ENCODE assay signal across 8 mouse cellular contexts in genomic region chr7:102266401-102267042, GRCm38 (mm10). TPM values are rescaled to one million over a fixed set of nuclear protein-coding genes. Genes with fewer than 3 reads are reported as not detected.
DNase-seq lines count a peak whose midpoint lies in the region; ATAC-seq and TF ChIP-seq lines count a peak whose summit lies in the region.

No protein-coding gene starts in this region.

- 41% methylated on average over 14 of the region's 14 CpGs for WGBS in embryonic facial prominence, embryonic 15.5 days
- WGBS in hindbrain, embryonic 13.5 days = 54% methylated on average over 14 of the region's 14 CpGs
- 5% methylated on average over 14 of the region's 14 CpGs for WGBS in spleen, adult 2 months

- peak overlapping the region; percentile 83 for H3K4me2 ChIP-seq in embryonic facial prominence, embryonic 15.5 days (replicated peaks)
- H3K4me2 ChIP-seq in hindbrain, embryonic 13.5 days = 0 out of 2 replicates have a peak overlapping the region, but pooled peaks have one; percentile 97

- H3K27me3 ChIP-seq in embryonic facial prominence, embryonic 15.5 days = no peaks in the 10 kb centered on the region
- H3K27me3 ChIP-seq in hindbrain, embryonic 13.5 days = peaks cover 13% of the 10 kb centered on the region
- H3K27me3 ChIP-seq in spleen, adult 2 months (ENCODE audit: control insufficient read depth, insufficient read depth, low read length) = no peaks in the 10 kb centered on the region

- no peak overlapping the region for H3K9ac ChIP-seq in embryonic facial prominence, embryonic 15.5 days
- no peak overlapping the region for H3K9ac ChIP-seq in hindbrain, embryonic 13.5 days

- H3K4me3 ChIP-seq in embryonic facial prominence, embryonic 15.5 days (replicated peaks) = peak overlapping the region; percentile 63
- H3K4me3 ChIP-seq in hindbrain, embryonic 13.5 days = no peak overlapping the region
- peak overlapping the region; percentile 95 for H3K4me3 ChIP-seq in spleen, adult 2 months (ENCODE audit: extremely low read depth, insufficient read depth, insufficient read length)

- no peaks in the 10 kb centered on the region for H3K36me3 ChIP-seq in embryonic facial prominence, embryonic 15.5 days
- no peaks in the 10 kb centered on the region for H3K36me3 ChIP-seq in hindbrain, embryonic 13.5 days
- no peaks in the 10 kb centered on the region for H3K36me3 ChIP-seq in spleen, adult 2 months (ENCODE audit: control insufficient read depth, insufficient read depth, low read length)

- TF ChIP-seq CTCF in spleen, adult 2 months (IDR thresholded peaks at IDR 0.05; ENCODE audit: extremely low read depth, insufficient read depth, insufficient read length, insufficient replicate concordance) = no peak

- peak; percentile 49 to 55 for DNase-seq in heart, adult 18-20 months
- no peak for DNase-seq in heart, postnatal 4 days
- peak; percentile 38 for DNase-seq in lung, postnatal 10 days
- peak; percentile 76 to 91 for DNase-seq in spleen, adult 2 months (ENCODE audit: low read depth in 1 of 2, low spot score in 2 of 2)
- no peak for DNase-seq in cerebellum, adult 11 months
- no peak for DNase-seq in frontal cortex, postnatal 36 days (ENCODE audit: low spot score in 2 of 2)

- TF ChIP-seq POLR2A in spleen, adult 2 months (IDR thresholded peaks at IDR 0.05; ENCODE audit: low read depth, low read length) = peak; percentile 36

- H3K27ac ChIP-seq in embryonic facial prominence, embryonic 15.5 days (replicated peaks) = peak overlapping the region; percentile 68; the same call in 1 of the 2 replicates
- H3K27ac ChIP-seq in hindbrain, embryonic 13.5 days = no peak overlapping the region
- H3K27ac ChIP-seq in spleen, adult 2 months (ENCODE audit: insufficient read depth, low read length) = peak overlapping the region; percentile 98

- H3K4me1 ChIP-seq in embryonic facial prominence, embryonic 15.5 days = peaks cover 21% of the 10 kb centered on the region
- H3K4me1 ChIP-seq in hindbrain, embryonic 13.5 days (replicated peaks) = peaks cover 17% of the 10 kb centered on the region
- peaks cover 7% of the 10 kb centered on the region for H3K4me1 ChIP-seq in spleen, adult 2 months (ENCODE audit: control insufficient read depth, insufficient read depth, insufficient read length)

- ATAC-seq in embryonic facial prominence, embryonic 15.5 days (ENCODE audit: insufficient number of reproducible peaks, low FRiP score, low TSS enrichment, low read depth) = no peak
- peak; percentile 46 for ATAC-seq in hindbrain, embryonic 13.5 days (ENCODE audit: low FRiP score)

- no peaks in the 10 kb centered on the region for H3K9me3 ChIP-seq in embryonic facial prominence, embryonic 15.5 days (replicated peaks)
- H3K9me3 ChIP-seq in hindbrain, embryonic 13.5 days = no peaks in the 10 kb centered on the region

RNA-seq across cellular contexts. Expression of gene Stim1, which starts 1.1 kb away (rescaled TPM):
- 10 to 100 TPM; 20.7 to 25.8 TPM for total RNA-seq in heart, adult 18-20 months (2021)
- total RNA-seq in heart, postnatal 4 days (2021) = 10 to 100 TPM; 23.9 to 24.0 TPM
- 39.9 and 42.1 TPM in 2 replicates for polyA plus RNA-seq in embryonic facial prominence, embryonic 15.5 days (2015; fragmentation: Nextera tagmentation; extraction: Ambion mirVana)
- 9.6 and 9.9 TPM in 2 replicates for polyA plus RNA-seq in hindbrain, embryonic 13.5 days (2015; fragmentation: Nextera tagmentation; extraction: Ambion mirVana)
- polyA plus RNA-seq in spleen, adult 2 months (2012; rRNA removed) = 49.3 and 57.8 TPM in 2 replicates

RNA-seq across cellular contexts. Expression of gene Rhog, which starts 10.7 kb away (rescaled TPM):
- total RNA-seq in heart, adult 18-20 months (2021) = 10 to 100 TPM; 19.6 to 26.9 TPM
- total RNA-seq in heart, postnatal 4 days (2021) = 10 to 100 TPM; 37.0 to 39.2 TPM
- polyA plus RNA-seq in embryonic facial prominence, embryonic 15.5 days (2015; fragmentation: Nextera tagmentation; extraction: Ambion mirVana) = 69.9 and 70.3 TPM in 2 replicates
- 19.1 and 21.0 TPM in 2 replicates for polyA plus RNA-seq in hindbrain, embryonic 13.5 days (2015; fragmentation: Nextera tagmentation; extraction: Ambion mirVana)
- 165 and 178 TPM in 2 replicates for polyA plus RNA-seq in spleen, adult 2 months (2012; rRNA removed)

RNA-seq across cellular contexts. Expression of gene Pgap2, which starts 56.5 kb away (rescaled TPM):
- 10 to 100 TPM; 77.6 to 82.5 TPM for total RNA-seq in heart, adult 18-20 months (2021)
- 10 to 100 TPM; 43.2 to 47.4 TPM for total RNA-seq in heart, postnatal 4 days (2021)
- 94.2 and 94.5 TPM in 2 replicates for polyA plus RNA-seq in embryonic facial prominence, embryonic 15.5 days (2015; fragmentation: Nextera tagmentation; extraction: Ambion mirVana)
- 48.0 and 53.0 TPM in 2 replicates for polyA plus RNA-seq in hindbrain, embryonic 13.5 days (2015; fragmentation: Nextera tagmentation; extraction: Ambion mirVana)
- 57.8 and 72.9 TPM in 2 replicates for polyA plus RNA-seq in spleen, adult 2 months (2012; rRNA removed)

RNA-seq across cellular contexts. Expression of gene Nup98, which starts 56.5 kb away (rescaled TPM):
- 10 to 100 TPM; 31.0 to 35.4 TPM for total RNA-seq in heart, adult 18-20 months (2021)
- total RNA-seq in heart, postnatal 4 days (2021) = 10 to 100 TPM; 50.3 to 50.7 TPM
- polyA plus RNA-seq in embryonic facial prominence, embryonic 15.5 days (2015; fragmentation: Nextera tagmentation; extraction: Ambion mirVana) = 29.4 and 31.8 TPM in 2 replicates
- polyA plus RNA-seq in hindbrain, embryonic 13.5 days (2015; fragmentation: Nextera tagmentation; extraction: Ambion mirVana) = 23.4 and 25.0 TPM in 2 replicates
- 11.5 and 13.5 TPM in 2 replicates for polyA plus RNA-seq in spleen, adult 2 months (2012; rRNA removed)

Comparison
In these comparisons a context has a peak if more than half of its experiments do, and no peak if none do; other contexts are left out.
1. DNase-seq: peak in heart, adult 18-20 months (2 of 2), lung, postnatal 10 days (single experiment) and spleen, adult 2 months (2 of 2); none in heart, postnatal 4 days (single experiment), cerebellum, adult 11 months (single experiment) and frontal cortex, postnatal 36 days (0 of 2).